Mouse (Mus musculus) left cerebral cortex, adult 9 months (tissue): ENCODE data around the gene Hnrnpa3.
"Not testable (repeated sequence)": the region's sequence is repeated elsewhere in the genome, so short reads cannot be mapped to it uniquely, and the experiment has no call there.

ENCODE experiments used
- DNase-seq, 2 experiments: peaks; one replicate each; pipeline ENCODE4 v3.0.0; 2022; ENCODE audit warnings: low spot score in 2 of 2

The Hnrnpa3 gene

GRCm38 (mm10) chr2:75658727-75659628 is at the start of gene Hnrnpa3:
Gene Hnrnpa3 (plus strand): TSS chr2:75659261.
- peak; percentile 98 to 99 for DNase-seq

GRCm38 (mm10) chr2:75609971-75610370 is 49.1 kb upstream of the Hnrnpa3 start:
- no peak for DNase-seq

GRCm38 (mm10) chr2:75610602-75611001 is 48.5 kb upstream of the Hnrnpa3 start:
- not testable (repeated sequence) for DNase-seq

GRCm38 (mm10) chr2:75611041-75611805 is 47.8 kb upstream of the Hnrnpa3 start:
- DNase-seq: no peak

GRCm38 (mm10) chr2:75612006-75612405 is 47.1 kb upstream of the Hnrnpa3 start:
- DNase-seq: no peak

- DNase-seq: no peak
Measured at GRCm38 (mm10) chr2:75612981-75613567, 46.0 kb upstream of the Hnrnpa3 start.

- DNase-seq: no peak
Measured at GRCm38 (mm10) chr2:75614577-75614976, 44.5 kb upstream of the Hnrnpa3 start.

GRCm38 (mm10) chr2:75616911-75617310 is 42.1 kb upstream of the Hnrnpa3 start:
- no peak for DNase-seq

- DNase-seq: no peak
Measured at GRCm38 (mm10) chr2:75618712-75619111, 40.3 kb upstream of the Hnrnpa3 start.

GRCm38 (mm10) chr2:75621873-75622654 is 37.0 kb upstream of the Hnrnpa3 start:
- no peak for DNase-seq

- no peak for DNase-seq
Measured at GRCm38 (mm10) chr2:75625086-75625485, 34.0 kb upstream of the Hnrnpa3 start.

GRCm38 (mm10) chr2:75626597-75627440 is 32.2 kb upstream of the Hnrnpa3 start:
- no peak for DNase-seq

GRCm38 (mm10) chr2:75628487-75628886 is 30.6 kb upstream of the Hnrnpa3 start:
- DNase-seq: no peak

- no peak for DNase-seq
Measured at GRCm38 (mm10) chr2:75631421-75631820, 27.6 kb upstream of the Hnrnpa3 start.

GRCm38 (mm10) chr2:75632043-75632442 is 27.0 kb upstream of the Hnrnpa3 start:
- DNase-seq: no peak

- no peak for DNase-seq
Measured at GRCm38 (mm10) chr2:75632721-75633181, 26.3 kb upstream of the Hnrnpa3 start.

GRCm38 (mm10) chr2:75633381-75633780 is 25.7 kb upstream of the Hnrnpa3 start:
- DNase-seq: no peak

- no peak for DNase-seq
Measured at GRCm38 (mm10) chr2:75633784-75634183, 25.3 kb upstream of the Hnrnpa3 start.

- DNase-seq: not testable (repeated sequence)
Measured at GRCm38 (mm10) chr2:75634431-75634830, 24.6 kb upstream of the Hnrnpa3 start.

- DNase-seq: no peak
Measured at GRCm38 (mm10) chr2:75636261-75637054, 22.6 kb upstream of the Hnrnpa3 start.
